In genomic region chr5:93305126-93305830, GRCm38 (mm10) we compare ENCODE assay signal across 26 mouse cellular contexts. TPM values are rescaled to one million over a fixed set of nuclear protein-coding genes. Genes with fewer than 3 reads are reported as not detected.
DNase-seq lines count a peak whose midpoint lies in the region; ATAC-seq and TF ChIP-seq lines count a peak whose summit lies in the region.
"Had no signal": no experiment of that assay in that cellular context is flagged by ENCODE, and none has a peak within 500 bp of the region (broad histone marks: within the 10 kb centered on the region; RNA-seq: fewer than 3 reads in every experiment).

No protein-coding gene starts in this region.

- H3K9ac ChIP-seq in kidney, embryonic 15.5 days, result no peak overlapping the region
- H3K9ac ChIP-seq: embryonic facial prominence, embryonic 12.5 days; forebrain, embryonic 12.5 days; intestine, embryonic 15.5 days; liver, embryonic 12.5 days; midbrain, embryonic 13.5 days had no signal

- no peak overlapping the region for H3K4me3 ChIP-seq in cerebellum, adult 2 months (replicated peaks; ENCODE audit: insufficient read depth, low read depth, low read length)
- H3K4me3 ChIP-seq in kidney, embryonic 15.5 days (replicated peaks), result no peak overlapping the region
- H3K4me3 ChIP-seq: embryonic facial prominence, embryonic 12.5 days; forebrain, embryonic 12.5 days; heart, embryonic 10.5 days; hindbrain, embryonic 10.5 days; intestine, embryonic 15.5 days; limb, embryonic 10.5 days; liver, embryonic 12.5 days; megakaryocyte, embryonic 14.5 days; midbrain, embryonic 13.5 days had no signal

- no peaks in the 10 kb centered on the region for H3K4me1 ChIP-seq in cerebellum, adult 2 months (ENCODE audit: control insufficient read depth, insufficient read depth, low read length)
- no peaks in the 10 kb centered on the region for H3K4me1 ChIP-seq in kidney, embryonic 15.5 days
- H3K4me1 ChIP-seq: embryonic facial prominence, embryonic 12.5 days; forebrain, embryonic 12.5 days; heart, embryonic 10.5 days; hindbrain, embryonic 10.5 days; intestine, embryonic 15.5 days; limb, embryonic 10.5 days; liver, embryonic 12.5 days; megakaryocyte, embryonic 14.5 days; midbrain, embryonic 13.5 days had no signal

- ATAC-seq in cerebellum, adult (ENCODE audit: insufficient number of reproducible peaks, low FRiP score, low TSS enrichment), result no peak
- no peak for ATAC-seq in kidney, embryonic 15.5 days (replicated peaks; ENCODE audit: low FRiP score)
- ATAC-seq: hindbrain, embryonic 16.5 days; intestine, embryonic 15.5 days; liver, embryonic 12.5 days; midbrain, embryonic 13.5 days; Patski had no signal

- intact Hi-C loops in left cerebral cortex, postnatal 14 days (cut with DNase I), result no loop called here

- no peaks in the 10 kb centered on the region for H3K27me3 ChIP-seq in cerebellum, adult 2 months (ENCODE audit: control insufficient read depth, insufficient read depth, low read length)
- H3K27me3 ChIP-seq in kidney, embryonic 15.5 days, result no peaks in the 10 kb centered on the region
- H3K27me3 ChIP-seq: CH12.LX; embryonic facial prominence, embryonic 12.5 days; forebrain, embryonic 12.5 days; intestine, embryonic 15.5 days; liver, embryonic 12.5 days; megakaryocyte, embryonic 14.5 days; midbrain, embryonic 13.5 days had no signal

- 0 out of 2 replicates have a peak, but pooled peaks cover 2% of the 10 kb centered on the region for H3K9me3 ChIP-seq in kidney, embryonic 15.5 days (replicated peaks)
- H3K9me3 ChIP-seq: embryonic facial prominence, embryonic 12.5 days; forebrain, embryonic 12.5 days; heart, embryonic 10.5 days; hindbrain, embryonic 10.5 days; intestine, embryonic 15.5 days; limb, embryonic 10.5 days; liver, embryonic 12.5 days; midbrain, embryonic 13.5 days had no signal

- 62% methylated on average over 2 of the region's 2 CpGs for WGBS in cerebellum, adult 2 months
- 87% methylated on average over 2 of the region's 2 CpGs for WGBS in kidney, embryonic 15.5 days

- H3K27ac ChIP-seq in cerebellum, adult 2 months (ENCODE audit: insufficient read depth, low read length), result no peak overlapping the region
- no peak overlapping the region for H3K27ac ChIP-seq in kidney, embryonic 15.5 days
- H3K27ac ChIP-seq: embryonic facial prominence, embryonic 12.5 days; forebrain, embryonic 12.5 days; heart, embryonic 10.5 days; hindbrain, embryonic 10.5 days; intestine, embryonic 15.5 days; limb, embryonic 10.5 days; liver, embryonic 12.5 days; midbrain, embryonic 13.5 days; stomach, postnatal 0 days had no signal

- TF ChIP-seq POLR2A in cerebellum, adult 2 months (IDR thresholded peaks at IDR 0.05; ENCODE audit: borderline replicate concordance, insufficient read depth, low read length), result no peak

- TF ChIP-seq CTCF in cerebellum, adult 2 months (IDR thresholded peaks at IDR 0.05; ENCODE audit: borderline replicate concordance, insufficient read depth, low read depth, low read length), result no peak

- H3K36me3 ChIP-seq in kidney, embryonic 15.5 days, result no peaks in the 10 kb centered on the region
- H3K36me3 ChIP-seq: embryonic facial prominence, embryonic 12.5 days; forebrain, embryonic 12.5 days; G1E; heart, embryonic 10.5 days; hindbrain, embryonic 10.5 days; intestine, embryonic 15.5 days; limb, embryonic 10.5 days; liver, embryonic 12.5 days; midbrain, embryonic 13.5 days had no signal

- H3K4me2 ChIP-seq in kidney, embryonic 15.5 days, result no peak overlapping the region
- H3K4me2 ChIP-seq: embryonic facial prominence, embryonic 12.5 days; forebrain, embryonic 12.5 days; intestine, embryonic 15.5 days; liver, embryonic 12.5 days; midbrain, embryonic 13.5 days had no signal

- peak; percentile 33 to 46 for DNase-seq in cerebellum, adult 2 months
- DNase-seq in kidney, adult 11 months, result peak; percentile 18
- DNase-seq in adrenal gland, postnatal 14 days, result peak; percentile 29
- DNase-seq in adrenal gland, postnatal 36 days, result peak; percentile 44 to 50
- no peak for DNase-seq in left cerebral cortex, postnatal 14 days (ENCODE audit: low spot score in 2 of 2)
- DNase-seq: B cell, adult 2 months; lung, adult 2 months; lung, postnatal 14 days; right cerebral cortex, postnatal 14 days; thymus, adult 2 months had no signal

RNA-seq across cellular contexts. Expression of gene Ccng2, which starts 38.2 kb away (rescaled TPM):
- 47.2 and 48.2 TPM in 2 replicates for polyA plus RNA-seq in cerebellum, adult 2 months (2012; rRNA removed)
- polyA plus RNA-seq in kidney, embryonic 15.5 days (2015; fragmentation: Nextera tagmentation; extraction: Ambion mirVana), result 63.8 and 65.7 TPM in 2 replicates
- total RNA-seq in adrenal gland, postnatal 14 days (2021), result 35.7 and 42.1 TPM in 2 replicates
- total RNA-seq in adrenal gland, postnatal 36 days (2021), result 10 to 100 TPM; 23.4 to 32.6 TPM
- 10 to 100 TPM; 38.4 to 40.9 TPM for total RNA-seq in left cerebral cortex, postnatal 14 days (2021)

Comparison
In these comparisons a context has a peak if more than half of its experiments do, and no peak if none do; other contexts are left out.
1. DNase-seq: peak in cerebellum, adult 2 months (2 of 2), kidney, adult 11 months (single experiment), adrenal gland, postnatal 14 days (single experiment) and adrenal gland, postnatal 36 days (2 of 2); none in left cerebral cortex, postnatal 14 days (0 of 2).